Mouse (Mus musculus): Measurements from ENCODE around the gene Ttc22. TPM values are rescaled to one million over a fixed set of nuclear protein-coding genes. Genes with fewer than 3 reads are reported as not detected.
A peak's percentile ranks its signal among the peaks of the same experiment; 100 is the strongest.

Ttc22 gene
- polyA plus RNA-seq, 1 experiment from 2014 or later = 1.7 TPM

DNA sequence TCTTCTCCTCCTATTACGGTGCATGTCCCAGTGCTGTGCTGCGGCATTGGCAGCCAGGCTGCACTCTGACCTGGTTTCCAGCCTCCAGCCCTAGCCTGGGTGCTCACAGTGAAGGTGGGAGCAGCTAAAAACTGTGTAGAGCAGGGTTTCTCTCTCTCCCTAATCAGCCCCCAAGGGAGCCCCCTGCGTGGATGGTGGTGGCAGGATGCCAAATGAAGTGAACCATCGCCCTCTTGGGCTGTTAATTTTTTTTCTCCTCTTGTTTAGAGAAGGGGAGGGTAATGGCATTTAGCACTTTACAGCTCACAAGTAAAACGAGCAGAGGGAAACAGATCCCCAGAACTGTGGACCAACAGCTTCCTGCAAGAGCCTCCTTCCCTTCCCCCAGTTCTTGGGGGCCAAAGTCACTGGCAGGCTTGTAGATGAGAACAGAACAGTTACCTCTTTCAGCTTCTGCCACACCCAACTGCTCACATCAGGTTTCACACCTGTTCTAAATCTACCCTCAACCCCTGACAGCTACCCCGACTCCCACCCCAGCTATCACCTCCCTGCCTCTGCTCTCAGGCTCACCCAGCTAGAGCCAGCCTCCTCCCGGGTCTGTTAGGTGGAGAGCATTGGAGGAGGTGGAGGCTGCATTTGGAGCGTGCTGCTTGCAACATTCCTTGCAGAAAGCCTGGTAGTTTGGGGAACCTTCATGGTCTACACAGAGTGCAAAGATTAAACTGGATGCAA, 21.4 kb downstream of the Ttc22 start:
- Histone ChIP-seq H3K4me2 (ENCODE audit: low read depth, low read length) (peak overlapping the region; percentile 8; the same call in 1 of the 2 replicates), H3K4me1 (ENCODE audit: control insufficient read depth, insufficient read depth, low read length) (peaks cover 8% of the 10 kb centered on the region), H3K27ac (ENCODE audit: low read depth, low read length) (peak overlapping the region; percentile 48; the same call in 1 of the 2 replicates), H3K36me3 (ENCODE audit: control insufficient read depth, insufficient read depth, low read length) (no peaks in the 10 kb centered on the region), H3K4me3 (ENCODE audit: low read depth, low read length) (no peak overlapping the region), H3K27me3 (ENCODE audit: control insufficient read depth, insufficient read depth, low read length) (no peaks in the 10 kb centered on the region), H3K9me3 (ENCODE audit: control insufficient read depth, low read length) (no peaks in the 10 kb centered on the region), H3K9ac (replicated peaks; ENCODE audit: low read depth, low read length) (peak overlapping the region; percentile 32; the same call in 1 of the 2 replicates)
- 33% methylated on average over 8 of the region's 8 CpGs for WGBS
- ATAC-seq (ENCODE audit: low read depth) = peak; percentile 52; the same call in 1 of the 2 replicates

DNA sequence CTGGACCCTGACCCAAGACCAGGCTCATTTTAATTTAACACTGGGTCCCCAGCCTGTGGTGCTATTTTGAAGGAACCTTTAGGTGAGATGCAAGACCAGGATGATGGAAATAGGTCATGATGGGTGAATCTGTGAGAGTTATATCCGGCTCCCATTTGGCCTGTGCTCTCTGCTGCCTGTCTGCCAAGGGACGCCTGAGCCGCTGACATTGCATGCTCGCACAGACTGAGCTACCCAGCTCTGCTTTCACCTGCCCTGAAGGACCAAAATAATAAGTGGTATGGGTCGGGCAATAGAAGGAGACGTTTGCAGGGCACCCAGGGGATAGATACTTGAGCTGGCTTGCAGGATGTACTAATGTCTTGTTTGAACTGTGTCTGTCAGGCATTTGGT, 22.0 kb downstream of the Ttc22 start:
- no peak overlapping the region for H3K9ac ChIP-seq (replicated peaks; ENCODE audit: low read depth, low read length)
- H3K27ac ChIP-seq (ENCODE audit: low read depth, low read length) = no peak overlapping the region
- WGBS = 80% methylated on average over 6 of the region's 6 CpGs

DNA sequence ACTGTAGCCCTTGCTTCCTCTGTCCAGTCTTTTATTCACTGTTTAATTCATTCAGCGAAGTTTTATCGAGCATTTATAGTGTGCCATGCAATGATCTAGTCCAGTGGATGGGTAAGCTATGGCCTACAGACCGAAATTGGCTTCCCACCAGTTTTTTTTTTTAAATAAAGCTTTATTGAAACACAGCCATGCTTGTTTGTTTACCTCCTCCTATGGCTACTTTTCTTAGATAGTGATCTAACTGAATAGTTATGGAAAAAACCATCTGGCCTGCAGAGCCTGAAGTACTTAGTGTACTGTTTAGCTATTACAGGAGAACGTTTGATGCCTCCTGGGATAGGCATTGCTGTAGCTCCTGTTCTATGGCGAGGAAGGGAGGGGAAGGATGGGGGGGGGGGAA, 23.6 kb downstream of the Ttc22 start:
- Histone ChIP-seq H3K9ac (replicated peaks; ENCODE audit: low read depth, low read length) (no peak overlapping the region), H3K27me3 (ENCODE audit: control insufficient read depth, insufficient read depth, low read length) (no peaks in the 10 kb centered on the region), H3K36me3 (ENCODE audit: control insufficient read depth, insufficient read depth, low read length) (no peaks in the 10 kb centered on the region), H3K4me2 (ENCODE audit: low read depth, low read length) (no peak overlapping the region), H3K27ac (ENCODE audit: low read depth, low read length) (no peak overlapping the region), H3K9me3 (ENCODE audit: control insufficient read depth, low read length) (no peaks in the 10 kb centered on the region), H3K4me3 (ENCODE audit: low read depth, low read length) (no peak overlapping the region), H3K4me1 (ENCODE audit: control insufficient read depth, insufficient read depth, low read length) (peaks cover 8% of the 10 kb centered on the region)
- WGBS = 74% methylated on average over 5 of the region's 5 CpGs
- no peak for ATAC-seq (ENCODE audit: low read depth)

More for the DNA sequence above, 22.0 kb downstream of the Ttc22 start:
- no peaks in the 10 kb centered on the region for H3K27me3 ChIP-seq (ENCODE audit: control insufficient read depth, insufficient read depth, low read length)
- no peak overlapping the region for H3K4me3 ChIP-seq (ENCODE audit: low read depth, low read length)
- peaks cover 8% of the 10 kb centered on the region for H3K4me1 ChIP-seq (ENCODE audit: control insufficient read depth, insufficient read depth, low read length)
- no peaks in the 10 kb centered on the region for H3K36me3 ChIP-seq (ENCODE audit: control insufficient read depth, insufficient read depth, low read length)
- no peak for ATAC-seq (ENCODE audit: low read depth)
- H3K4me2 ChIP-seq (ENCODE audit: low read depth, low read length) = no peak overlapping the region
- no peaks in the 10 kb centered on the region for H3K9me3 ChIP-seq (ENCODE audit: control insufficient read depth, low read length)

DNA sequence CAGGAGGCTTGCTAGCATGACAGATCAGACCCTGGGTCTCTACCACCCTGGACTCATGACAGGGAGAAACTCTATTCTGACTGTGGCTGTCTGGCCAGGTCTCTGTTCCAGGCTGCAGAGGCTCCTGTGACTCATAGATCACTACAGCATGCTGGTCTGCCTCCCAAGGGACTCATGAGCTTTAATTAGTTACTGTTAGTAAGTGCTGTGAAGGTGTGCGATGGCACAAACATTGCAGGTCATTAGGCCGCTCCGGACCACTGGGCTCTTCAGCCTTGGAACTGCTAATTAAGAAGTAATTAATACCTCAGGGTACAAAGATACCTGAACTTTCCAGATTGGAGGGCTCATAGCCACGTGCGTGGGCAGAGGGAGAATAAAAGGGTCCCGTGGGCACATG, 24.9 kb downstream of the Ttc22 start:
- no peaks in the 10 kb centered on the region for H3K27me3 ChIP-seq (ENCODE audit: control insufficient read depth, insufficient read depth, low read length)
- H3K9me3 ChIP-seq (ENCODE audit: control insufficient read depth, low read length) = no peaks in the 10 kb centered on the region
- no peak for ATAC-seq (ENCODE audit: low read depth)
- WGBS = 67% methylated on average over 6 of the region's 6 CpGs
- peaks cover 14% of the 10 kb centered on the region for H3K4me1 ChIP-seq (ENCODE audit: control insufficient read depth, insufficient read depth, low read length)
- H3K9ac ChIP-seq (replicated peaks; ENCODE audit: low read depth, low read length) = no peak overlapping the region
- H3K4me2 ChIP-seq (ENCODE audit: low read depth, low read length) = no peak overlapping the region
- no peak overlapping the region for H3K27ac ChIP-seq (ENCODE audit: low read depth, low read length)
- no peak overlapping the region for H3K4me3 ChIP-seq (ENCODE audit: low read depth, low read length)
- no peaks in the 10 kb centered on the region for H3K36me3 ChIP-seq (ENCODE audit: control insufficient read depth, insufficient read depth, low read length)

DNA sequence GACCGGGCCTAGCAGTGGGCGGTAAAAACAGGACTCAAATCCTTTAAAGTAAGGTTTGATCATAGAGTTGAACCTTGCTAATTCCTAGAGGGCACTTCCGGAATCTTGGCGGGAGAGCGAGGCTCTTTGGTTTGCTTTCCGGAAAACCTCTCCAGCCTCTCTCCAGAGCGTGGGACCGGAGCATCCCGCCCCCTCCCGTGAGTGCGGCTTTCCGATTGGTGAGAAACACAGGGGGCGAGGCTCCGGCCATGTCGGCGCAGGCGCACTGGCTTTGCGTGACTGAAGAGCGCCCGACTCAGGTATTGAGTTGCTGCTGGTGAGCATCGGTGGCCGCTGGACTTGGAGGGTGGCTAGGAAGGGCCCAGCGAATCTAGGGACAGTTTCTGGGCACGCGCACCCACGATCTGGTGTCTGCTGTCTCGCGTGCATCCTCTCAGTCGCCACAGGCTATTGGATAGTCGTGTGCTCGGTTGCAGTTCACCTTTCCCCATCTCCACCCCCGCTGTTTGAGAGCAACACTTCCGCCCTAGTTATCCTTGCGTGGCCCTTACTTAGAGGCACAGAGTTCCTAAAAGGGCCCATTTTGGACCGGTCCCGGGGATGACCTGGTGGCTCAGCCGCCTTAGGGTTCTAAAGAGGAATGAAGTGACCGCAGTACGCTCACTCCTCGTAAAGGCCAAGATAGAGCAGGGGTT, 28.7 kb downstream of the Ttc22 start, which contains the start of gene Pars2:
Gene Pars2, plus strand, starts transcription at position 237 of the 695 bp plus-strand sequence.
- Histone ChIP-seq H3K36me3 (ENCODE audit: control insufficient read depth, insufficient read depth, low read length) (no peaks in the 10 kb centered on the region), H3K27me3 (ENCODE audit: control insufficient read depth, insufficient read depth, low read length) (no peaks in the 10 kb centered on the region), H3K27ac (ENCODE audit: low read depth, low read length) (peak within 1 kb of the TSS; percentile 68), H3K4me3 (ENCODE audit: low read depth, low read length) (peak within 1 kb of the TSS; percentile 51), H3K4me1 (ENCODE audit: control insufficient read depth, insufficient read depth, low read length) (peaks cover 6% of the 10 kb centered on the region), H3K9ac (replicated peaks; ENCODE audit: low read depth, low read length) (peak within 1 kb of the TSS; percentile 64), H3K4me2 (ENCODE audit: low read depth, low read length) (peak within 1 kb of the TSS; percentile 85), H3K9me3 (ENCODE audit: control insufficient read depth, low read length) (no peaks in the 10 kb centered on the region)
- 3% methylated on average over 40 of the region's 40 CpGs for WGBS
- ATAC-seq (ENCODE audit: low read depth) = peak; percentile 97

DNA sequence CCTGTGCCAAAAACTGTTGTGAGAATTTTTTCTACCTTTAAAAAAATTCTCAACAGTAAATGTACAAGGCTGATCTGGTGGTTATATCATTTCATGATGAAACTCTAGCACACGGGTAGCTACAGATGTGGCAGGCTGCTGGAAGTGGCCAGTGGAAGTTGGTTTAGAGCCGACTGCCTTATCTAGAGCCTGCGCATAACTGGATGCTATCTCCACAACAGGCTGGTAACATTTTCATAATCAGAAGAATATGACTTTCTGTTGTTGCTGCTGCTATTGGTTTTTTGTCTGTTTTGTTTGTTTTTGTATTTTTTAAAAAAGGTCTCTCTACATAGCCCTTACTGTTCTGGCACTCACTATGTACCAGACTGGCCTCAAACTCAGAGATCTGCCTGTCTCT, 30.3 kb downstream of the Ttc22 start:
- no peaks in the 10 kb centered on the region for H3K9me3 ChIP-seq (ENCODE audit: control insufficient read depth, low read length)
- no peak for ATAC-seq (ENCODE audit: low read depth)
- H3K27me3 ChIP-seq (ENCODE audit: control insufficient read depth, insufficient read depth, low read length) = no peaks in the 10 kb centered on the region
- no peak overlapping the region for H3K27ac ChIP-seq (ENCODE audit: low read depth, low read length)
- H3K36me3 ChIP-seq (ENCODE audit: control insufficient read depth, insufficient read depth, low read length) = 0 out of 2 replicates have a peak, but pooled peaks cover 4% of the 10 kb centered on the region
- H3K9ac ChIP-seq (replicated peaks; ENCODE audit: low read depth, low read length) = no peak overlapping the region
- 97% methylated on average over 3 of the region's 3 CpGs for WGBS
- H3K4me3 ChIP-seq (ENCODE audit: low read depth, low read length) = no peak overlapping the region
- no peak overlapping the region for H3K4me2 ChIP-seq (ENCODE audit: low read depth, low read length)
- peaks cover 6% of the 10 kb centered on the region for H3K4me1 ChIP-seq (ENCODE audit: control insufficient read depth, insufficient read depth, low read length)

DNA sequence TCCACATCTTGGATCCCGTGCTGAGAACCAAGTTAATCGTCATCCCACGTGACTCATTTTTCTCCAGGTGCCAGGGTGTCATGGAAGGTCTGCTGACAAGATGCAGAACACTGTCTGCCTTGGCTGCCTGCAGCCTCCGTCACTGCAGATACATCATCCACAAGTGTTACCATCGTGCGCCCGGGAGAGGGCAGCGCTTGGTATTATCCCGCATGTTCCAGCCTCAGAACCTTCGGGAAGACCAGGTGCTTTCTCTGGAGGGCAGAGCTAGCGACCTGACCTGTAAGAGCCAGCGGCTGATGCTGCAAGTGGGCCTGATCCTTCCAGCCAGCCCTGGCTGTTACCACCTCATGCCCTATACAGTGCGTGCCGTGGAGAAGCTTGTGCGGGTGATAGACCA, 30.8 kb downstream of the Ttc22 start:
- H3K4me1 ChIP-seq (ENCODE audit: control insufficient read depth, insufficient read depth, low read length) = peaks cover 6% of the 10 kb centered on the region
- no peak for ATAC-seq (ENCODE audit: low read depth)
- no peak overlapping the region for H3K4me2 ChIP-seq (ENCODE audit: low read depth, low read length)

DNA sequence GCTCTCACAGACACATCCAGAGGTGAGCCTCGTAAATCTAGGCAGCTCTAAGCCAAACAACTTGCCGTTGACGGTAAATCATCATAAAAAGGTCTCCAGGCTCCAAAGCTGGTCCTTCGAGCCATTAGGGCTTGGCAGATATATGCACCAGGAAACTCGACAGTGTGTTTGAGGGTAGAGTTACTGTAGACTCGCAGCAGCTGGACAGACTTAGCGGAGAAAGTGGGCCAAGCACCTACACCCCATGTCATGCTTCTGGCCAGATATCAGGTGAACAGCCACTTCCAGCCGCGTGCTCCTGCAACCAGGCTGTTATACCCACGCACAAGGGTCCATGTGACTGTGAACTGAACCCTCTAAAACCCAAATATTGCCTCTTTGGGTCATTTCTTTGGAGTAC, 33.4 kb downstream of the Ttc22 start:
- no peak for ATAC-seq (ENCODE audit: low read depth)
- H3K4me1 ChIP-seq (ENCODE audit: control insufficient read depth, insufficient read depth, low read length) = peaks cover 6% of the 10 kb centered on the region
- no peaks in the 10 kb centered on the region for H3K27me3 ChIP-seq (ENCODE audit: control insufficient read depth, insufficient read depth, low read length)
- WGBS = 89% methylated on average over 10 of the region's 10 CpGs
- H3K27ac ChIP-seq (ENCODE audit: low read depth, low read length) = no peak overlapping the region
- H3K9me3 ChIP-seq (ENCODE audit: control insufficient read depth, low read length) = no peaks in the 10 kb centered on the region
- H3K4me3 ChIP-seq (ENCODE audit: low read depth, low read length) = no peak overlapping the region
- no peak overlapping the region for H3K4me2 ChIP-seq (ENCODE audit: low read depth, low read length)
- peaks cover 17% of the 10 kb centered on the region for H3K36me3 ChIP-seq (ENCODE audit: control insufficient read depth, insufficient read depth, low read length)
- H3K9ac ChIP-seq (replicated peaks; ENCODE audit: low read depth, low read length) = no peak overlapping the region

More for the DNA sequence above, 30.8 kb downstream of the Ttc22 start:
- H3K36me3 ChIP-seq (ENCODE audit: control insufficient read depth, insufficient read depth, low read length) = peaks cover 4% of the 10 kb centered on the region; the same call in 1 of the 2 replicates
- H3K9ac ChIP-seq (replicated peaks; ENCODE audit: low read depth, low read length) = no peak overlapping the region
- 95% methylated on average over 15 of the region's 15 CpGs for WGBS
- H3K9me3 ChIP-seq (ENCODE audit: control insufficient read depth, low read length) = no peaks in the 10 kb centered on the region
- H3K4me3 ChIP-seq (ENCODE audit: low read depth, low read length) = no peak overlapping the region
- H3K27me3 ChIP-seq (ENCODE audit: control insufficient read depth, insufficient read depth, low read length) = no peaks in the 10 kb centered on the region
- H3K27ac ChIP-seq (ENCODE audit: low read depth, low read length) = no peak overlapping the region

DNA sequence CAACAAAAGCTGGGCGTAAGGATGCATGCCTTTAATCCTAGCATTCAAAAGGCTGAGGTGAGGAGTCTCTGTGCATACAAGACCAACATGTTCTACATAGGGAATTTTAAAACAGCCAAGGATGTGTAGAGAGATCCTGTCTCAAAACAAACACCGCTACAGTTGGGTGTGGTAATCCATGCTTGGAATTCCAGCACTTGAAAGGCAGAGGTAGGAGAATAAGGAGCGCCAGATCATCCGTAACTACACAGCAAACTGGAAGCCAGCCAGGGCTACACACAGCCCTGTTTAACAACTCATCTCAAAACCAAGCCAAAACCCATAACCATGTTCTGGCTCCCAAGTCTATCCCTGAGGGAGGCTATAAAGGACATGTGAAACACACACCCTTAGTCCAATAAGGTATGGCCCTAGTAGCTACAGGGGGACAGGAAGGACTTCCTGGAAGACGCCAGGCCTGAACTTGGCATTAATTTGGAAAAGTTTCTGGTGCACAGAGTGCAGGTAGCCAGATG, 41.8 kb downstream of the Ttc22 start:
- Histone ChIP-seq H3K27ac (ENCODE audit: low read depth, low read length) (no peak overlapping the region), H3K4me3 (ENCODE audit: low read depth, low read length) (no peak overlapping the region), H3K36me3 (ENCODE audit: control insufficient read depth, insufficient read depth, low read length) (peaks cover 56% of the 10 kb centered on the region), H3K4me1 (ENCODE audit: control insufficient read depth, insufficient read depth, low read length) (no peaks in the 10 kb centered on the region), H3K9ac (replicated peaks; ENCODE audit: low read depth, low read length) (no peak overlapping the region), H3K4me2 (ENCODE audit: low read depth, low read length) (no peak overlapping the region), H3K27me3 (ENCODE audit: control insufficient read depth, insufficient read depth, low read length) (no peaks in the 10 kb centered on the region), H3K9me3 (ENCODE audit: control insufficient read depth, low read length) (no peaks in the 10 kb centered on the region)
- 95% methylated on average over 5 of the region's 5 CpGs for WGBS
- no peak for ATAC-seq (ENCODE audit: low read depth)

Measured in neural tube, embryonic 14.5 days (tissue).